ENCODE assay signal across 8 mouse cellular contexts in genomic region chr13:60175490-60176135, GRCm38 (mm10). TPM values are rescaled to one million over a fixed set of nuclear protein-coding genes. Genes with fewer than 3 reads are reported as not detected.
DNase-seq lines count a peak whose midpoint lies in the region; ATAC-seq and TF ChIP-seq lines count a peak whose summit lies in the region.

No protein-coding gene starts in this region.

- TF ChIP-seq CTCF in E14TG2a.4 (conservative IDR thresholded peaks at IDR 0.05; ENCODE audit: low read length): no peak

- peak overlapping the region; percentile 99 for H3K27ac ChIP-seq in embryonic facial prominence, embryonic 10.5 days (replicated peaks)
- H3K27ac ChIP-seq in heart, embryonic 14.5 days (replicated peaks in 1 of 2; ENCODE audit: control insufficient read depth in 1 of 2, insufficient read depth in 1 of 2, low read depth in 2 of 2, low read length in 2 of 2): peak overlapping the region; percentile 93 to 94
- peak overlapping the region; percentile 99 for H3K27ac ChIP-seq in midbrain, embryonic 11.5 days (ENCODE audit: low read depth, low read length)

- no peak for ATAC-seq in heart, embryonic 14.5 days (ENCODE audit: insufficient number of reproducible peaks, insufficient read depth, low FRiP score, low read depth)
- ATAC-seq in midbrain, embryonic 11.5 days (ENCODE audit: low FRiP score): no peak
- no peak for ATAC-seq in inflammation-experienced regulatory T-cells, adult 6 months

- H3K27me3 ChIP-seq in E14TG2a.4 (ENCODE audit: insufficient read depth, low read length): peaks cover 47% of the 10 kb centered on the region
- peaks cover 19% of the 10 kb centered on the region for H3K27me3 ChIP-seq in embryonic facial prominence, embryonic 10.5 days (replicated peaks; ENCODE audit: low read depth, poor library complexity, severe bottlenecking)
- H3K27me3 ChIP-seq in heart, embryonic 14.5 days (ENCODE audit: control insufficient read depth, insufficient read depth, low read length): no peaks in the 10 kb centered on the region
- H3K27me3 ChIP-seq in midbrain, embryonic 11.5 days (ENCODE audit: control insufficient read depth, insufficient read depth, low read length): peaks cover 9% of the 10 kb centered on the region

- H3K9me3 ChIP-seq in E14TG2a.4 (ENCODE audit: low read length): no peaks in the 10 kb centered on the region
- no peaks in the 10 kb centered on the region for H3K9me3 ChIP-seq in embryonic facial prominence, embryonic 10.5 days
- H3K9me3 ChIP-seq in heart, embryonic 14.5 days (ENCODE audit: control insufficient read depth, low read length): no peaks in the 10 kb centered on the region
- no peaks in the 10 kb centered on the region for H3K9me3 ChIP-seq in midbrain, embryonic 11.5 days (ENCODE audit: control insufficient read depth, low read length)

- WGBS in embryonic facial prominence, embryonic 10.5 days: under 1% methylated on average over 59 of the region's 59 CpGs
- under 1% methylated on average over 37 of the region's 59 CpGs for WGBS in heart, embryonic 14.5 days
- WGBS in midbrain, embryonic 11.5 days: under 1% methylated on average over 59 of the region's 59 CpGs

- no peaks in the 10 kb centered on the region for H3K36me3 ChIP-seq in E14TG2a.4 (ENCODE audit: insufficient read depth, low read length)
- peaks cover 11% of the 10 kb centered on the region for H3K36me3 ChIP-seq in embryonic facial prominence, embryonic 10.5 days (replicated peaks)
- no peaks in the 10 kb centered on the region for H3K36me3 ChIP-seq in heart, embryonic 14.5 days (ENCODE audit: control insufficient read depth, insufficient read depth, low read length)
- no peaks in the 10 kb centered on the region for H3K36me3 ChIP-seq in midbrain, embryonic 11.5 days (ENCODE audit: control insufficient read depth, insufficient read depth, low read length)

- peaks cover 26% of the 10 kb centered on the region for H3K4me1 ChIP-seq in E14TG2a.4 (replicated peaks; ENCODE audit: low read depth, low read length)
- H3K4me1 ChIP-seq in embryonic facial prominence, embryonic 10.5 days: peaks cover 61% of the 10 kb centered on the region
- H3K4me1 ChIP-seq in heart, embryonic 14.5 days (ENCODE audit: control insufficient read depth in 2 of 2, insufficient read depth in 2 of 2, low read length in 2 of 2): peaks cover 2 to 20% of the 10 kb centered on the region in 2 experiments; a peak in 3 of 4 replicates
- H3K4me1 ChIP-seq in midbrain, embryonic 11.5 days (ENCODE audit: control insufficient read depth, insufficient read depth, low read length): peaks cover 36% of the 10 kb centered on the region

- H3K4me3 ChIP-seq in E14TG2a.4 (replicated peaks; ENCODE audit: low read length): peak overlapping the region; percentile 89
- peak overlapping the region; percentile 82 for H3K4me3 ChIP-seq in embryonic facial prominence, embryonic 10.5 days
- peak overlapping the region; percentile 66 to 90 for H3K4me3 ChIP-seq in heart, embryonic 14.5 days (ENCODE audit: control insufficient read depth in 1 of 2, insufficient read depth in 1 of 2, low read depth in 1 of 2, low read length in 2 of 2)
- peak overlapping the region; percentile 69 for H3K4me3 ChIP-seq in midbrain, embryonic 11.5 days (ENCODE audit: low read depth, low read length)

- H3K9ac ChIP-seq in heart, embryonic 14.5 days (ENCODE audit: low read length): peak overlapping the region; percentile 87
- H3K9ac ChIP-seq in midbrain, embryonic 11.5 days (ENCODE audit: low read length): peak overlapping the region; percentile 98

- peak overlapping the region; percentile 88 for H3K4me2 ChIP-seq in heart, embryonic 14.5 days (ENCODE audit: low read length)
- peak overlapping the region; percentile 66 for H3K4me2 ChIP-seq in midbrain, embryonic 11.5 days

- peak; percentile 22 to 31 for DNase-seq in cerebellum, postnatal 25 days
- no peak for DNase-seq in cerebellum, adult 11 months
- DNase-seq in embryonic facial prominence, embryonic 10.5 days (ENCODE audit: low spot score): no peak
- DNase-seq in kidney, postnatal 10 days: peak; percentile 74
- DNase-seq in midbrain, embryonic 11.5 days (ENCODE audit: low spot score, missing footprints): peak; percentile 95

RNA-seq across cellular contexts. Expression of gene Gas1, which starts 1.6 kb away (rescaled TPM):
- polyA plus RNA-seq in embryonic facial prominence, embryonic 10.5 days (2016; fragmentation: Nextera tagmentation; extraction: Ambion mirVana): 77.9 and 78.3 TPM in 2 replicates
- polyA plus RNA-seq in heart, embryonic 14.5 days (2014; fragmentation: Nextera tagmentation; extraction: Ambion mirVana): 42.1 and 50.7 TPM in 2 replicates
- 87.2 and 103 TPM in 2 replicates for polyA plus RNA-seq in midbrain, embryonic 11.5 days (2014; fragmentation: Nextera tagmentation; extraction: Ambion mirVana)
- not detected for polyA plus RNA-seq in inflammation-experienced regulatory T-cells, adult 6 months (2017; shearing (Covaris generic))

Comparison
In these comparisons a context has a peak if more than half of its experiments do, and no peak if none do; other contexts are left out.
1. DNase-seq: peak in cerebellum, postnatal 25 days (2 of 2), kidney, postnatal 10 days (single experiment) and midbrain, embryonic 11.5 days (single experiment); none in cerebellum, adult 11 months (single experiment) and embryonic facial prominence, embryonic 10.5 days (single experiment).
2. RNA of gene Gas1, which starts 1.6 kb away (polyA plus RNA-seq): 87.2 to 103 TPM in midbrain, embryonic 11.5 days, 77.9 to 78.3 TPM in embryonic facial prominence, embryonic 10.5 days and 42.1 to 50.7 TPM in heart, embryonic 14.5 days; not detected in inflammation-experienced regulatory T-cells, adult 6 months; every median in the first group is over 10 times any median in the second.
3. Peak in every context shown above with its lines, with median percentiles within 50 percentile points of each other: H3K4me3 ChIP-seq and H3K27ac ChIP-seq.